Mouse (Mus musculus): ENCODE measurements around the gene Prr15. TPM values are rescaled to one million over a fixed set of nuclear protein-coding genes. Genes with fewer than 3 reads are reported as not detected.
A peak's percentile ranks its signal among the peaks of the same experiment; 100 is the strongest.

Gene Prr15
- polyA plus RNA-seq, 1 experiment from 2014 or later, result 4.5 TPM

- 35% methylated on average over 9 of the region's 9 CpGs for WGBS
- no peaks in the 10 kb centered on the region for H3K9me3 ChIP-seq (ENCODE audit: control insufficient read depth, low read length)
- no peak overlapping the region for H3K27ac ChIP-seq (replicated peaks; ENCODE audit: low read depth, low read length)
- ATAC-seq (ENCODE audit: low read depth) (peak; percentile 58; the same call in 1 of the 2 replicates), DNase-seq (ENCODE audit: low spot score) (peak; percentile 59)
- H3K27me3 ChIP-seq (replicated peaks; ENCODE audit: control insufficient read depth, insufficient read depth, low read length), result peaks cover 15% of the 10 kb centered on the region; the same call in 1 of the 2 replicates
- no peak overlapping the region for H3K9ac ChIP-seq (ENCODE audit: low read depth, low read length)
- peaks cover 17% of the 10 kb centered on the region for H3K4me1 ChIP-seq (ENCODE audit: control insufficient read depth, insufficient read depth, low read length)
- no peak overlapping the region for H3K4me2 ChIP-seq (ENCODE audit: low read depth, low read length)
- H3K4me3 ChIP-seq (ENCODE audit: low read depth, low read length), result no peak overlapping the region
- no peaks in the 10 kb centered on the region for H3K36me3 ChIP-seq (ENCODE audit: control insufficient read depth, insufficient read depth, low read length)
These were observed 8.2 kb downstream of the Prr15 start for GRCm38 (mm10) chr6:54333652-54334396.

GRCm38 (mm10) chr6:54337321-54337720 lies 11.7 kb downstream of the Prr15 start:
- Histone ChIP-seq H3K9ac (ENCODE audit: low read depth, low read length) (no peak overlapping the region), H3K36me3 (ENCODE audit: control insufficient read depth, insufficient read depth, low read length) (no peaks in the 10 kb centered on the region), H3K9me3 (ENCODE audit: control insufficient read depth, low read length) (no peaks in the 10 kb centered on the region), H3K4me1 (ENCODE audit: control insufficient read depth, insufficient read depth, low read length) (peaks cover 5% of the 10 kb centered on the region), H3K4me2 (ENCODE audit: low read depth, low read length) (no peak overlapping the region), H3K27ac (replicated peaks; ENCODE audit: low read depth, low read length) (no peak overlapping the region), H3K4me3 (ENCODE audit: low read depth, low read length) (no peak overlapping the region), H3K27me3 (replicated peaks; ENCODE audit: control insufficient read depth, insufficient read depth, low read length) (peaks cover 8% of the 10 kb centered on the region; the same call in 1 of the 2 replicates)
- ATAC-seq (ENCODE audit: low read depth), result no peak
- DNase-seq (ENCODE audit: low spot score), result no peak
- 77% methylated on average over 6 of the region's 6 CpGs for WGBS

- Histone ChIP-seq H3K36me3 (ENCODE audit: control insufficient read depth, insufficient read depth, low read length) (no peaks in the 10 kb centered on the region), H3K27me3 (replicated peaks; ENCODE audit: control insufficient read depth, insufficient read depth, low read length) (peaks cover 2% of the 10 kb centered on the region; the same call in 1 of the 2 replicates), H3K27ac (replicated peaks; ENCODE audit: low read depth, low read length) (no peak overlapping the region), H3K4me1 (ENCODE audit: control insufficient read depth, insufficient read depth, low read length) (no peaks in the 10 kb centered on the region), H3K4me2 (ENCODE audit: low read depth, low read length) (no peak overlapping the region), H3K4me3 (ENCODE audit: low read depth, low read length) (no peak overlapping the region), H3K9me3 (ENCODE audit: control insufficient read depth, low read length) (no peaks in the 10 kb centered on the region), H3K9ac (ENCODE audit: low read depth, low read length) (no peak overlapping the region)
- DNase-seq (ENCODE audit: low spot score) (no peak), ATAC-seq (ENCODE audit: low read depth) (no peak)
- 81% methylated on average over 5 of the region's 5 CpGs for WGBS
These were observed 15.5 kb downstream of the Prr15 start for GRCm38 (mm10) chr6:54341133-54341532.

GRCm38 (mm10) chr6:54342223-54342622 lies 16.6 kb downstream of the Prr15 start:
- H3K4me2 ChIP-seq (ENCODE audit: low read depth, low read length), result no peak overlapping the region
- no peak for ATAC-seq (ENCODE audit: low read depth)
- H3K36me3 ChIP-seq (ENCODE audit: control insufficient read depth, insufficient read depth, low read length), result no peaks in the 10 kb centered on the region
- no peak overlapping the region for H3K4me3 ChIP-seq (ENCODE audit: low read depth, low read length)
- H3K4me1 ChIP-seq (ENCODE audit: control insufficient read depth, insufficient read depth, low read length), result no peaks in the 10 kb centered on the region
- H3K27ac ChIP-seq (replicated peaks; ENCODE audit: low read depth, low read length), result no peak overlapping the region
- H3K9ac ChIP-seq (ENCODE audit: low read depth, low read length), result no peak overlapping the region
- 82% methylated on average over 10 of the region's 10 CpGs for WGBS
- DNase-seq (ENCODE audit: low spot score), result no peak
- H3K27me3 ChIP-seq (replicated peaks; ENCODE audit: control insufficient read depth, insufficient read depth, low read length), result no peaks in the 10 kb centered on the region; the same call in 1 of the 2 replicates
- no peaks in the 10 kb centered on the region for H3K9me3 ChIP-seq (ENCODE audit: control insufficient read depth, low read length)

- Histone ChIP-seq H3K9ac (ENCODE audit: low read depth, low read length) (no peak overlapping the region), H3K9me3 (ENCODE audit: control insufficient read depth, low read length) (no peaks in the 10 kb centered on the region), H3K36me3 (ENCODE audit: control insufficient read depth, insufficient read depth, low read length) (no peaks in the 10 kb centered on the region), H3K27me3 (replicated peaks; ENCODE audit: control insufficient read depth, insufficient read depth, low read length) (no peaks in the 10 kb centered on the region), H3K4me2 (ENCODE audit: low read depth, low read length) (no peak overlapping the region), H3K4me3 (ENCODE audit: low read depth, low read length) (no peak overlapping the region), H3K27ac (replicated peaks; ENCODE audit: low read depth, low read length) (no peak overlapping the region), H3K4me1 (ENCODE audit: control insufficient read depth, insufficient read depth, low read length) (peaks cover 10% of the 10 kb centered on the region; the same call in 1 of the 2 replicates)
- 78% methylated on average over 5 of the region's 5 CpGs for WGBS
- DNase-seq (ENCODE audit: low spot score) (no peak), ATAC-seq (ENCODE audit: low read depth) (no peak)
These were observed 26.2 kb downstream of the Prr15 start for GRCm38 (mm10) chr6:54351860-54352259.

GRCm38 (mm10) chr6:54352931-54353690 lies 27.5 kb downstream of the Prr15 start:
- H3K4me2 ChIP-seq (ENCODE audit: low read depth, low read length), result no peak overlapping the region
- no peak overlapping the region for H3K27ac ChIP-seq (replicated peaks; ENCODE audit: low read depth, low read length)
- 49% methylated on average over 14 of the region's 14 CpGs for whole genome bisulfite sequencing
- peaks cover 10% of the 10 kb centered on the region; the same call in 1 of the 2 replicates for H3K4me1 ChIP-seq (ENCODE audit: control insufficient read depth, insufficient read depth, low read length)
- no peaks in the 10 kb centered on the region for H3K27me3 ChIP-seq (replicated peaks; ENCODE audit: control insufficient read depth, insufficient read depth, low read length)
- H3K9ac ChIP-seq (ENCODE audit: low read depth, low read length), result no peak overlapping the region
- H3K4me3 ChIP-seq (ENCODE audit: low read depth, low read length), result no peak overlapping the region
- ATAC-seq (ENCODE audit: low read depth) (no peak), DNase-seq (ENCODE audit: low spot score) (no peak)
- no peaks in the 10 kb centered on the region for H3K9me3 ChIP-seq (ENCODE audit: control insufficient read depth, low read length)
- H3K36me3 ChIP-seq (ENCODE audit: control insufficient read depth, insufficient read depth, low read length), result no peaks in the 10 kb centered on the region

- H3K9me3 ChIP-seq (ENCODE audit: control insufficient read depth, low read length), result no peaks in the 10 kb centered on the region
- no peak overlapping the region for H3K4me3 ChIP-seq (ENCODE audit: low read depth, low read length)
- no peak for DNase-seq (ENCODE audit: low spot score)
- no peak overlapping the region for H3K4me2 ChIP-seq (ENCODE audit: low read depth, low read length)
- H3K36me3 ChIP-seq (ENCODE audit: control insufficient read depth, insufficient read depth, low read length), result no peaks in the 10 kb centered on the region
- no peak for ATAC-seq (ENCODE audit: low read depth)
- H3K4me1 ChIP-seq (ENCODE audit: control insufficient read depth, insufficient read depth, low read length), result peaks cover 10% of the 10 kb centered on the region; the same call in 1 of the 2 replicates
- no peak overlapping the region for H3K27ac ChIP-seq (replicated peaks; ENCODE audit: low read depth, low read length)
- H3K27me3 ChIP-seq (replicated peaks; ENCODE audit: control insufficient read depth, insufficient read depth, low read length), result no peaks in the 10 kb centered on the region
- no peak overlapping the region for H3K9ac ChIP-seq (ENCODE audit: low read depth, low read length)
- WGBS, result 86% methylated on average over 5 of the region's 5 CpGs
These were observed 28.1 kb downstream of the Prr15 start for GRCm38 (mm10) chr6:54353698-54354097.

- DNase-seq (ENCODE audit: low spot score), result no peak
- H3K9ac ChIP-seq (ENCODE audit: low read depth, low read length), result no peak overlapping the region
- no peak overlapping the region for H3K4me3 ChIP-seq (ENCODE audit: low read depth, low read length)
- no peak for ATAC-seq (ENCODE audit: low read depth)
- WGBS, result 71% methylated on average over 6 of the region's 6 CpGs
- H3K27me3 ChIP-seq (replicated peaks; ENCODE audit: control insufficient read depth, insufficient read depth, low read length), result no peaks in the 10 kb centered on the region
- H3K9me3 ChIP-seq (ENCODE audit: control insufficient read depth, low read length), result no peaks in the 10 kb centered on the region
- no peak overlapping the region for H3K27ac ChIP-seq (replicated peaks; ENCODE audit: low read depth, low read length)
- H3K36me3 ChIP-seq (ENCODE audit: control insufficient read depth, insufficient read depth, low read length), result no peaks in the 10 kb centered on the region
- H3K4me1 ChIP-seq (ENCODE audit: control insufficient read depth, insufficient read depth, low read length), result peaks cover 10% of the 10 kb centered on the region; the same call in 1 of the 2 replicates
- no peak overlapping the region for H3K4me2 ChIP-seq (ENCODE audit: low read depth, low read length)
These were observed 30.0 kb downstream of the Prr15 start for GRCm38 (mm10) chr6:54355626-54356025.

All from embryonic facial prominence, embryonic 14.5 days (tissue).